Mouse (Mus musculus): Measurements from ENCODE around the gene Edn1. TPM values are rescaled to one million over a fixed set of nuclear protein-coding genes. Genes with fewer than 3 reads are reported as not detected.

Edn1 gene
- polyA plus RNA-seq, 1 experiment from 2014 or later: 0.99 TPM

Other genes with a start within 250 kb of the Edn1 start
- gene Hivep1, start 249.5 kb upstream of the Edn1 start, polyA plus RNA-seq (2014; fragmentation: Nextera tagmentation; extraction: Ambion mirVana): 8.7 and 14.0 TPM in 2 replicates